8 mouse cellular contexts compared by ENCODE assay signal in the genomic region with DNA sequence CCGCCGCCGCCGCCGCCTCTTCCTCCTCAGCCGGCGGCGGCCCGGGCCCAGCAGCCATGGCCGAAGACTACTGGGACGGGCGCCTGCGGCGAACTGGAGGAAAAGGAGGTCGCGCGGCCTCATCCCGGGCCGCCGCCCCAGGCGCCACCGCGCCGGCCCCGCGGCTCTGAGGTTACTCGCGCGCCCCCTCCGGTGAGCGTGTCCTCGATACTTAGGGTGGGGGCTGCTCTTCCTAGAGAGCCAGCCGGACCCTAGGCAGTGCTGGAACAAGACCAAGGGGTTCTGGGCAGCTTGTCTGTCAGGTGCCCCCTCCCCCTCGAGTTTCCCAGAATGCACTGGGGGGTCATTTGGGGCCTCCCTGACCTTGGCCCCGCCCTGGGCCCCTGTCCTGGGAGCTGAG. TPM values are rescaled to one million over a fixed set of nuclear protein-coding genes. Genes with fewer than 3 reads are reported as not detected.
DNase-seq lines count a peak whose midpoint lies in the region; ATAC-seq and TF ChIP-seq lines count a peak whose summit lies in the region.

No protein-coding gene starts in this region.

- H3K4me3 ChIP-seq in ES-Bruce4 (ENCODE audit: low read depth, low read length), result peak overlapping the region; percentile 82
- H3K4me3 ChIP-seq in forebrain, embryonic 13.5 days, result peak overlapping the region; percentile 62
- peak overlapping the region; percentile 67 for H3K4me3 ChIP-seq in heart, postnatal 0 days (ENCODE audit: low read depth, low read length)
- peak overlapping the region; percentile 81 for H3K4me3 ChIP-seq in liver, embryonic 16.5 days (ENCODE audit: low read depth, low read length)
- peak overlapping the region; percentile 65 for H3K4me3 ChIP-seq in neural tube, embryonic 12.5 days

- peak; percentile 21; the same call in 1 of the 2 replicates for ATAC-seq in cerebellum, adult (ENCODE audit: insufficient number of reproducible peaks, low FRiP score, low TSS enrichment)
- ATAC-seq in forebrain, embryonic 13.5 days, result peak; percentile 34
- ATAC-seq in heart, postnatal 0 days (ENCODE audit: insufficient read depth, low read depth), result peak; percentile 54
- ATAC-seq in liver, embryonic 16.5 days (ENCODE audit: low read depth), result peak; percentile 31
- peak; percentile 67 for ATAC-seq in neural tube, embryonic 12.5 days (ENCODE audit: low FRiP score, low read depth)

- H3K9me3 ChIP-seq in ES-Bruce4 (replicated peaks; ENCODE audit: control insufficient read depth, insufficient read depth, low read length, poor library complexity, severe bottlenecking), result no peaks in the 10 kb centered on the region
- H3K9me3 ChIP-seq in forebrain, embryonic 13.5 days (replicated peaks), result no peaks in the 10 kb centered on the region; the same call in 1 of the 2 replicates
- no peaks in the 10 kb centered on the region for H3K9me3 ChIP-seq in heart, postnatal 0 days (replicated peaks; ENCODE audit: control insufficient read depth, low read length)
- no peaks in the 10 kb centered on the region for H3K9me3 ChIP-seq in liver, embryonic 16.5 days (replicated peaks; ENCODE audit: control insufficient read depth, low read length)
- H3K9me3 ChIP-seq in neural tube, embryonic 12.5 days, result no peaks in the 10 kb centered on the region

- H3K4me2 ChIP-seq in forebrain, embryonic 13.5 days, result peak overlapping the region; percentile 71
- peak overlapping the region; percentile 73 for H3K4me2 ChIP-seq in heart, postnatal 0 days (ENCODE audit: low read depth, low read length)
- H3K4me2 ChIP-seq in liver, embryonic 16.5 days (ENCODE audit: low read depth, low read length), result peak overlapping the region; percentile 66
- peak overlapping the region; percentile 65 for H3K4me2 ChIP-seq in neural tube, embryonic 12.5 days (replicated peaks)

- WGBS in forebrain, embryonic 13.5 days, result 25% methylated on average over 15 of the region's 35 CpGs
- WGBS in heart, postnatal 0 days, result 15% methylated on average over 20 of the region's 35 CpGs
- WGBS in liver, embryonic 16.5 days (ENCODE audit: insufficient replicate concordance), result 13% methylated on average over 6 of the region's 35 CpGs
- 14% methylated on average over 24 of the region's 35 CpGs for WGBS in neural tube, embryonic 12.5 days

- H3K36me3 ChIP-seq in ES-Bruce4 (ENCODE audit: control insufficient read depth, insufficient read depth, low read length, poor library complexity, severe bottlenecking), result peaks cover 8% of the 10 kb centered on the region; the same call in 1 of the 2 replicates
- H3K36me3 ChIP-seq in forebrain, embryonic 13.5 days (ENCODE audit: poor library complexity, severe bottlenecking), result peaks cover 13% of the 10 kb centered on the region
- peaks cover 4% of the 10 kb centered on the region; the same call in 1 of the 2 replicates for H3K36me3 ChIP-seq in heart, postnatal 0 days (replicated peaks; ENCODE audit: control insufficient read depth, insufficient read depth, low read length)
- H3K36me3 ChIP-seq in liver, embryonic 16.5 days (ENCODE audit: control insufficient read depth, insufficient read depth), result peaks cover 1% of the 10 kb centered on the region
- peaks cover 7% of the 10 kb centered on the region for H3K36me3 ChIP-seq in neural tube, embryonic 12.5 days

- no peak for TF ChIP-seq CTCF in ES-Bruce4 (IDR thresholded peaks at IDR 0.05; ENCODE audit: low read depth, low read length)
- TF ChIP-seq CTCF in heart, postnatal 0 days (IDR thresholded peaks at IDR 0.05; ENCODE audit: low read depth), result 0 out of 2 replicates have a peak, but pooled peaks have one; percentile 2

- TF ChIP-seq POLR2A in ES-Bruce4 (IDR thresholded peaks at IDR 0.05; ENCODE audit: insufficient read depth, low read length), result no peak

- TF ChIP-seq EP300 in ES-Bruce4 (IDR thresholded peaks at IDR 0.05; ENCODE audit: insufficient read depth, low read depth, low read length), result no peak
- no peak for TF ChIP-seq EP300 in heart, postnatal 0 days (IDR thresholded peaks at IDR 0.05; ENCODE audit: low read depth)

- peak overlapping the region; percentile 40; the same call in 1 of the 2 replicates for H3K27ac ChIP-seq in ES-Bruce4 (ENCODE audit: insufficient read depth, low read length)
- H3K27ac ChIP-seq in forebrain, embryonic 13.5 days, result peak overlapping the region; percentile 96
- H3K27ac ChIP-seq in heart, postnatal 0 days (ENCODE audit: low read depth), result peak overlapping the region; percentile 100
- peak overlapping the region; percentile 93 for H3K27ac ChIP-seq in liver, embryonic 16.5 days (ENCODE audit: low read length)
- H3K27ac ChIP-seq in neural tube, embryonic 12.5 days, result peak overlapping the region; percentile 89

- DNase-seq in heart, postnatal 0 days (ENCODE audit: low spot score), result peak; percentile 63
- peak; percentile 70 to 82 for DNase-seq in kidney, postnatal 4 days
- DNase-seq in testis, postnatal 14 days (ENCODE audit: low spot score), result peak; percentile 80

- peak overlapping the region; percentile 98 for H3K9ac ChIP-seq in ES-Bruce4 (ENCODE audit: low read depth, poor library complexity, severe bottlenecking)
- H3K9ac ChIP-seq in forebrain, embryonic 13.5 days, result peak overlapping the region; percentile 83
- H3K9ac ChIP-seq in heart, postnatal 0 days (replicated peaks; ENCODE audit: low read depth, low read length), result peak overlapping the region; percentile 96
- H3K9ac ChIP-seq in liver, embryonic 16.5 days (ENCODE audit: low read depth, low read length), result peak overlapping the region; percentile 90
- H3K9ac ChIP-seq in neural tube, embryonic 12.5 days, result peak overlapping the region; percentile 77

- no peaks in the 10 kb centered on the region for H3K4me1 ChIP-seq in ES-Bruce4 (ENCODE audit: control insufficient read depth, insufficient read depth, low read length)
- peaks cover 17% of the 10 kb centered on the region for H3K4me1 ChIP-seq in forebrain, embryonic 13.5 days
- peaks cover 6% of the 10 kb centered on the region; the same call in 1 of the 2 replicates for H3K4me1 ChIP-seq in heart, postnatal 0 days (ENCODE audit: control insufficient read depth, insufficient read depth)
- H3K4me1 ChIP-seq in liver, embryonic 16.5 days (ENCODE audit: control insufficient read depth, low read depth, low read length), result peaks cover 16% of the 10 kb centered on the region
- peaks cover 4% of the 10 kb centered on the region for H3K4me1 ChIP-seq in neural tube, embryonic 12.5 days

- no peaks in the 10 kb centered on the region for H3K27me3 ChIP-seq in ES-Bruce4 (ENCODE audit: control insufficient read depth, insufficient read depth, low read length, poor library complexity, severe bottlenecking)
- H3K27me3 ChIP-seq in forebrain, embryonic 13.5 days, result no peaks in the 10 kb centered on the region
- no peaks in the 10 kb centered on the region for H3K27me3 ChIP-seq in heart, postnatal 0 days (ENCODE audit: control insufficient read depth, insufficient read depth, low read length)
- H3K27me3 ChIP-seq in liver, embryonic 16.5 days (ENCODE audit: control insufficient read depth, insufficient read depth, low read depth, low read length), result no peaks in the 10 kb centered on the region
- no peaks in the 10 kb centered on the region for H3K27me3 ChIP-seq in neural tube, embryonic 12.5 days (replicated peaks)

RNA-seq across cellular contexts. Expression of gene Cdk16, which starts 0.9 kb away (rescaled TPM):
- polyA plus RNA-seq in ES-Bruce4 (2011; ENCODE audit: insufficient read depth, insufficient read length, low read depth, missing spikeins), result 83.3 and 94.9 TPM in 2 replicates
- polyA plus RNA-seq in forebrain, embryonic 13.5 days (2015; fragmentation: Nextera tagmentation; extraction: Ambion mirVana), result 101 and 106 TPM in 2 replicates
- total RNA-seq in heart, postnatal 0 days (2014; rRNA removed; ENCODE audit: low replicate concordance), result 154 and 171 TPM in 2 replicates
- polyA plus RNA-seq in heart, postnatal 0 days (2015; fragmentation: Nextera tagmentation; extraction: Ambion mirVana), result 83.1 and 83.4 TPM in 2 replicates
- 25.1 and 29.1 TPM in 2 replicates for polyA plus RNA-seq in liver, embryonic 16.5 days (2015; fragmentation: Nextera tagmentation; extraction: Ambion mirVana)
- polyA plus RNA-seq in neural tube, embryonic 12.5 days (2016; fragmentation: Nextera tagmentation; extraction: Ambion mirVana), result 160 and 180 TPM in 2 replicates

RNA-seq across cellular contexts. Expression of gene Usp11, which starts 15.1 kb away (rescaled TPM):
- 50.9 and 52.2 TPM in 2 replicates for polyA plus RNA-seq in ES-Bruce4 (2011; ENCODE audit: insufficient read depth, insufficient read length, low read depth, missing spikeins)
- 69.6 and 76.4 TPM in 2 replicates for polyA plus RNA-seq in forebrain, embryonic 13.5 days (2015; fragmentation: Nextera tagmentation; extraction: Ambion mirVana)
- total RNA-seq in heart, postnatal 0 days (2014; rRNA removed; ENCODE audit: low replicate concordance), result 20.8 and 28.8 TPM in 2 replicates
- polyA plus RNA-seq in heart, postnatal 0 days (2015; fragmentation: Nextera tagmentation; extraction: Ambion mirVana), result 10.2 and 11.4 TPM in 2 replicates
- polyA plus RNA-seq in liver, embryonic 16.5 days (2015; fragmentation: Nextera tagmentation; extraction: Ambion mirVana), result 5.9 and 6.7 TPM in 2 replicates
- 81.8 and 90.1 TPM in 2 replicates for polyA plus RNA-seq in neural tube, embryonic 12.5 days (2016; fragmentation: Nextera tagmentation; extraction: Ambion mirVana)

RNA-seq across cellular contexts. Expression of gene Uba1, which starts 30.5 kb away (rescaled TPM):
- 387 and 391 TPM in 2 replicates for polyA plus RNA-seq in ES-Bruce4 (2011; ENCODE audit: insufficient read depth, insufficient read length, low read depth, missing spikeins)
- 334 and 366 TPM in 2 replicates for polyA plus RNA-seq in forebrain, embryonic 13.5 days (2015; fragmentation: Nextera tagmentation; extraction: Ambion mirVana)
- 258 and 314 TPM in 2 replicates for total RNA-seq in heart, postnatal 0 days (2014; rRNA removed; ENCODE audit: low replicate concordance)
- polyA plus RNA-seq in heart, postnatal 0 days (2015; fragmentation: Nextera tagmentation; extraction: Ambion mirVana), result 100 and 105 TPM in 2 replicates
- polyA plus RNA-seq in liver, embryonic 16.5 days (2015; fragmentation: Nextera tagmentation; extraction: Ambion mirVana), result 95.5 and 99.1 TPM in 2 replicates
- 380 and 406 TPM in 2 replicates for polyA plus RNA-seq in neural tube, embryonic 12.5 days (2016; fragmentation: Nextera tagmentation; extraction: Ambion mirVana)

Comparison
In these comparisons a context has a peak if more than half of its experiments do, and no peak if none do; other contexts are left out.
1. Peak in every context shown above with its lines: DNase-seq, ATAC-seq, H3K4me3 ChIP-seq and H3K27ac ChIP-seq.
2. H3K27ac ChIP-seq: peak in every context shown above with its lines; median percentile 100 in heart, postnatal 0 days; 96 in forebrain, embryonic 13.5 days; 93 in liver, embryonic 16.5 days; 89 in neural tube, embryonic 12.5 days; 40 in ES-Bruce4.